Mouse (Mus musculus) heart, postnatal 25 days (tissue): ENCODE measurements at regions not wholly inside any gene's neighbourhood (a gene's known extent, or its start where the extent isn't known, plus 50 kb on each side); places are given as distances from the start of the nearest gene placed in this dataset.
"Not testable (repeated sequence)": the region's sequence is repeated elsewhere in the genome, so short reads cannot be mapped to it uniquely, and the experiment has no call there.

Experiments
- DNase-seq: peaks from one replicate; pipeline ENCODE4 v3.0.0; 2022; ENCODE audit warnings: low spot score
- intact Hi-C: fragments of 180-260 bp; cut with DNase I; formaldehyde crosslinking; loops from one replicate; pipeline ENCODE4 v1.15.1; 2025

DNA sequence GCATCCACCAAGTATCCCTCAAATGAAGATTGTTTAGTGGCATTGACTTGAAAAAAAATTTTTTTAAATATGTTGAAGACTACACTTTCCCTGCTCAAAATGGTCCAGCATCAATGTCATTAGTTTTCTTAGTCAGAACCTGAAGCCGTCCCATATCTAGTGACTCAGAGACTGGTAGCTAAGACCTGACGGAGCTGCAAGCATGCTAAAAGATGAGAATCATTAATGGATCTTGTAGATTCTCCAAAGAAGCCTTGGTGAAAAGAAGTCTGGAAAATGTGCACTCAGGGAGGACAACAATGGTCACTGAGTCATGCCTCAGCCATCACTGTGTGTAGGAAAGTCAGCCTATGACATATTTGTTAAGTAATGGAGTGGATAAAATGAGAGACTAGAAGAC is 71.2 kb upstream of the Rmdn2 start:
- DNase-seq, result no peak
- intact Hi-C loops, result loop anchor here (5.0 kb wide), 1 partner anchor 188 kb away; no protein-coding TSS in a partner anchor

DNA sequence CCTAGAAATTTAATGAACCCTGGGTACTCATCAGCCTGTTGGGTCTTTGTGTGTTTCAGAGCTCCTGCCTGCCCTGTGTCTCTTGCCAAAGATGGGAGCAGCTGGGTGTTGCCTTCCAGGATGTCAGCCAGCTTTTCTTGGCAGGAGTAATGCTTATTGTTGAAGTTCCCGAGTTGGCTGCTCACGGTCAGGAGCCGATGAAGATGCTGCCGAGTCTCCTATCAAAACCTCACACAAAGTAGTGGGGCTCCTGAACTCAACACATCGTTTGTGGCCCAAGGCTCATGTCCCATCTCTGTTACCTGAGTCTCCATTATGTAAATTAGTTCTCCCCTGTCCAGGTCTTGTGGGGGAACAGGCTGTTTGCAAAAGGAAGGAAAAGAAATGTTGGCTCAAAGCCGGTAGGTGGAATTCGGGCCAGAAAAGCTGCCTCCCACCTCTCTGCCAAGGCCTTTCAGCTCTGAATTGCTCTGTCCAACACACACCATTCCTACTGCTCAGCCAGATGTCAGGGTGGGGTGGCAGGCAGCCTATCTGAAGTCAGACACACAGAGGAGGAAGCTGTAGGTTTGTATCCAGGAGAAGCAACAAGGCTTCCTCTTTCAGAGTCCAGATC is 67.6 kb upstream of the Rmdn2 start:
- intact Hi-C loops, result loop anchor here (5.0 kb wide), 1 partner anchor 192 kb away; no protein-coding TSS in a partner anchor

DNA sequence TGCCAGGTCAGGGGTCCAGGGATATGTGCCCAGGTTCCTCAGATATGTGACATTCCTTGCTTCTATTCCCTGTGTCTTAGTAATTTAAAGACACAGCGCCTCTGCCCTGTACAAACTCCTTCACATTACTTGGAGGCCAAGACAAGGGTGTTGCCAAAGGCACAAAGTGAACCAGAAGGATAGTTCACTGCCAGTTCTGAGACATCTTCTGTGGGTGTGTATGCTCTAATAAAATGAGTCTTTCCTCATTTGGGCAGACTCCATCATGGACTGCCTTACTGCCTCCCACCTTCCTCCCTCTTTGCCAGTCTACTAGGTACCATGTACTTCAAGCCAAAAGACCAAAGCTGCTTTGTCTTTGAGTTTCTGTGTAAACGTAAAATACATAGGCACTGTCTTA is 65.8 kb upstream of the Rmdn2 start:
- DNase-seq, result no peak
- intact Hi-C loops, result no loop called here

More for the DNA sequence above, 67.6 kb upstream of the Rmdn2 start:
- peak; percentile 74 for DNase-seq

DNA sequence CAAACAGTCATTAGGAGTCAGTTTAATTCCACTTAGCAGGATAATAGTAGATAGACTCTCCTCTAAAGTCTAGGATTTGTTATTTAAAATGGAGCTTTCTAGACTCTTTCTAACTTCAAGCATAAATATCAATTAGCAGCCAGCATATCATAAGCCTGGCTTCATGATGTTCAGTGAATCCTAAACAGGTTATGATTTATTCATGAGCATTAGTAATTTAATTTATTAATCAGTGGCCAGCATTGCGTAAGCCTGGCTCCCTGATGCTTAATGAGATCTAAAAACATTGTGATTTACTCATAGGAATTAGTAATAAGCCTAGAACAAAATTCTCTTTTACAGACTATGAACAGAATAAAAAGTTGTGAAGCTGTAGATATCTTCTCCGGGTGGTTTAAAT is 64.6 kb upstream of the Rmdn2 start:
- DNase-seq, result no peak
- intact Hi-C loops, result no loop called here

DNA sequence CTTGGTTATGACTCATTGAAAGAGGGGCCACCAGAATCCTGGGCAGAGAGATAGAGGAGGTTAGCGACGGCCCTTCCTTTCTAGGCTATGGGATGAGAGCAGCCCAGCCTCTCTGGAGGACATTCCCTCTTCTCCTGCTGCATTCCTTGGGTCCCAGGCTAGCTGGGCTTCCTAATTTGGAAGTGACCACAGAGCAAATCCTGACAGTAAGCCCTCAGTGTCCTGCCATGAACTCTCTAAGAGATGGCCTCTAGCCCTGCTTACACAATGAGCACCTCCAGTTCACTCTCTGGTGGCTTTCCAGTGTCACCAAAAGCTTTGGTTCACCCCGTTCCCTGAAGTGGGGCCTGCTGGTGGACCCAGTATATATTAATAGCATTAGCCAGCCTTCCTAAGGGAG is 64.1 kb upstream of the Rmdn2 start:
- DNase-seq, result no peak
- intact Hi-C loops, result no loop called here

DNA sequence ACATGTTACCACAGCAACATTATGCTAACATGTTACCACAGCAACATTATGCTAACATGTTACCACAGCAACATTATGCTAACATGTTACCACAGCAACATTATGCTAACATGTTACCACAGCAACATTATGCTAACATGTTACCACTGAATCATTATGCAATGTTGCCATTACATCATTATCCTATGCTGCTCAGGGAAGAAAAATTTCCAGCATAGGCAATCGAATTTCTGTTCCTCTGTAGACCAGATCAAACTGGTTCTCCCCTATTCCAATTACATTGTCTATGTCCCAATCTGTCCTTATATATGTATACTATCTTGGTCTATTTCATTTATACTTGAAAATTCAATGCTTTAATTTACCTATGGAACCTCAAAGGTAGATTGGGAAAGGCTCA is 61.3 kb upstream of the Rmdn2 start:
- DNase-seq, intact Hi-C loops: not testable (repeated sequence)

DNA sequence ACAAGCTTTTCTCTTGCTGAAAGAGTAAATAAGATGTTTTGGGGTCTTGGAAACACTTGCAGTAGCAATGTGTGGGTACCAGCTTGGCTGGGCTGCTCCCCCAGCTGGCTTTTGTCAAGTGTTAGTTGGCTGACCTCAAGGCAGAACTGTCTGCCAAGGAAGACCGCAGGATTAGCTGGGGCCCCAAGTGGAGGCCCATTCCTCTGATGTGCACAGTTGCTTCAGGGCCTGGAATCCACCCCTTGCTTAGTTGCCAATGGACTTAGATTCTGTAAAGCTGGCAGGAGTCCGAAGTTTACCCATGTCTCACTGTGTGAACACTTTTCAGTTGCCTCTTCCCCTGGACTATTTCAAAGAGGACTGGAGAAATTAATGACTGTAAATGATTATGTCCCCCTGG is 57.8 kb upstream of the Rmdn2 start:
- intact Hi-C loops, result no loop called here

DNA sequence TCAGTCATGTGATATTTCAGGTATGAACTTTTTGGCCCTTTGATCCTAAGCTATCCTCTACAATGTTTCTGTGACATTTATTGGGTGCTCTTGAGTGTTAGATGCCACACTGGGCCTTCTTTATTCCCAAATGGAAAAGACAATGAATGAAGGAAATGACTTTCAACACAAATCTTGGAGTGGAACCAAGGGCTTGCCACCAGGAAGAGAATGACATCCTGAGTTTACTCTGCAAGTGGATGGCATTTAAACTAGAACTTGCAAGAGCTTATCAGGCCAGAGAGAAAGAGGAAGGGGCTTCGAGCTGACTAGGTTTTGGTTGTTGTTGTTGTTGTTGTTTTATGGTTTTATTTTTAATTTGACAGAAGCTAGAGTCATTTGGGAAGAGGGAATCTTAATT is 56.1 kb upstream of the Rmdn2 start:
- intact Hi-C loops, result no loop called here
- DNase-seq, result no peak

More for the DNA sequence above, 57.8 kb upstream of the Rmdn2 start:
- no peak for DNase-seq
